Mouse (Mus musculus): ENCODE data around the gene Rasal1.

The Rasal1 gene

DNA sequence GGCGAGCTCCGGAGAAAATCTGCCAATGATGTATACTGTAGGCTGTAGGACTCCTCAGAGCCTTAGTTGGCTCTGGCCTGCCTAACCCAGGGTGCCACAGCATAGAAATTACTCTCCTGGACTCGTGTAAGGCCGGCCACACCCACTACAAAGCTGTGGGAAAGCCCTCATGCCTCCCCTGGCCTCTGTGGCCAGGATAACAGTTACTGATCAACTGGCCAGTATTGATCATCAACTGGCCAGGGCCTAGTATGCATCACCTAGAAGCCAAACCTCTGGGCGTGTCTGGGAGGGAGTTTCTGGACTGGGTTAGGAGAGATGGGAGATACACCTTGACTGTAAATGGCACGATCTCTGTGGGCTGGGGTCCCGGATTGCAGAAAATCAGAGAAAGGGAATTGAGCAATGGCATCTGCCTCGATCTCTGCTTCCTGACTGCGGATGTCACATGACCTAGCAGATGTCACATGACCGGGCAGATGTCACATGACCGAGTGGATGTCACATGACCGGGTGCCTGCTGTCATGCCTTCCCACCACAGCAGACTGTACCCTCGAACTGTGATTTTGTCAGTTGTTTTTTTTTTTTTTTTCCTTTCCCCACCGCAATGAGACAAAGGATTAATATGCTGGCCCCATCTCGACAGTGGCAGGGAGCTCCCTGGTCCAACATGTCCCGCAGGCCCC is 47.6 kb downstream of the Rasal1 start:
- DNase-seq: peak in 1 of 2 experiments; percentile 17

DNA sequence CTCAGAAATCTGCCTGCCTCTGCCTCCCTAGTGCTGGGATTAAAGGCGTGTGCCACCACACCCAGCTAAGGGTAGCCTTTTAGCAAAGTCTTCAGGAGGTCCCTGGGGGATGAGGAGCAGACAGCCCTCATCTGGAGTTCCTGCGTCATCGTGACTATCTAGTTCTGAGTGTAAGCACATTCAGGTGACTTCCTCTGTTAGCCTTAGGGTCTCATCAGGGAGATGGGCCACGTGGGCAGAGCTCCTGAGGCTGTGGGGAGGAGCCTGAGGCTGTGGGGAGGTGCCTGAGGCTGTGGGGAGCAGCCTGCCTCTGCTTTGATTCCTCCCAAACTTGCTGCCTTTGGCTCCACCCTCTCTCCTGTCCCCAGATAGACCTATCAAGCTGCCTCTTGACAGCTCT is 48.3 kb downstream of the Rasal1 start:
- DNase-seq: peak in 1 of 2 experiments; percentile 9

DNA sequence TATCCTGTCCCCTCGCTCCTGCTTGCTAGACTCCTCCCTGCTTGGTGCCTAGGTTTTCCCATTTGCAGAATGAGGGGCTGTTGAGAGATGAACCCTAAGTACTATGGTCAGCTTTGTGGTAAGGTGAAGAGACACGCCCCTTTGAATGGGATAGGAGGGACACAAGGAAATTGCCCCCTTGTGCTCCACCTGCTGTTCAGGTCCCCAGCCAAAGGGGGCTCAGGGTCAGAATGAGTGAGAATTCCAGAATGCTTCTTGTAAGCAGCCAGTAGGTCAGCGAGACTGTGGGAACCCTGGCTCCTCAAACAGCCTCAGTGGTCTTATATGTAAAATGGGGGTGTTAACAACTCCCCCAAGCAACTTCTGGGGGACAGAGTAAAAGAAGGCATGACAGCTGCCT is 49.6 kb downstream of the Rasal1 start:
- no peak for DNase-seq

DNA sequence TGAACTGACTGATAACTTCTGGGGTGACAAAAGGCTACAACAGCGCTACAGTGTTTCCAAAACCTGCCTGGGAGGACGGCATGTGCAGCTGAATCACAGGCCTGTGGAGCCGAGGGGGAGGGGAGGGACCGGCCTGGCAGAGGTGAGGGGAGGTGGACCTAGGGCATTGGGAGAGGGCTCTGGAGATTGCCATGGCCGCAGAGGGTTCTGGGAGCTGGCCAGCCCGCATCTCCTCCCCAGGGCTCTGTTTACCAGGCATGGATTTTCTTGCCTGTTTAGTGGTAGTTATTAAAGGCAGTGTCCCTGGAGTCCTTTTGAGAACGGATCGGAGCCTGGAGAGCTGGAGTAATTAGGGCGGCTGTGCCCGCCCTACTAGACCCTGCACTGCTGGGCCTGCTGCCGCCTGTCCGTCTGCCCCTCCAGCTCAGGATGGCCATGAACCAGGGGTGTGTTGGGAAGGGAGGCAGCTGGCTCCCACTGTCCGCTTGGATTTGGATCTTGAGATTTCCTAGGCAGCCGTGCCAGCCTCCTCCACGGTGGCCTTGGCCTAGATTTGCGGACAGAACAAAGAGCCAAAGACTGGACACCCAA is 50.3 kb downstream of the Rasal1 start:
- peak; percentile 72 to 79 for DNase-seq

GRCm38 (mm10) chr5:120700996-120701790 is 52.6 kb downstream of the Rasal1 start:
- DNase-seq: peak; percentile 41 to 61

- peak; percentile 65 to 79 for DNase-seq
These were observed 53.8 kb downstream of the Rasal1 start for GRCm38 (mm10) chr5:120702421-120702820.

- DNase-seq: peak; percentile 82 to 86
These were observed 54.4 kb downstream of the Rasal1 start for GRCm38 (mm10) chr5:120702969-120703368.

DNA sequence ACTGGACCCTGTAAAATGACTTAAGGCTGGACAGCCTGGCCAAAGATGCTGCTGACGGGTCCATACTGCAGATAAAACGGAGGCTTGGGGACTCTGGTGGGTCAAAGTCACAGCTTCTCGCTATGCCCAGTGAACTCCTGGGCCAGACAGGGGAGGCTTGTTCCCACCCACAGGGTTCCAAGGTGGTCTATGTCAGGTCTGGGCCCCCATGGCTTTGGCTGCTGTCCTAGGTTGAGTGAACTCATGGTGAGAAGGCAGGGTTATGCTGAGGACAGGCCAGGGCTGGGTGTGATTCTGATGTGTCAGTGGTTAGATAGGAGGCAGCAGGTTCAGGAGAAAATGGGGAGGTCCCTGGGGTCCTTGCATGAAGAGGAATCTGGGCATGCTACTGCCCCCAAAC is 55.0 kb downstream of the Rasal1 start:
- DNase-seq: no peak

GRCm38 (mm10) chr5:120704421-120704820 is 55.8 kb downstream of the Rasal1 start:
- DNase-seq: no peak

GRCm38 (mm10) chr5:120706541-120706940 is 57.9 kb downstream of the Rasal1 start:
- DNase-seq: peak; percentile 70 to 71

- DNase-seq: no peak
These were observed 58.4 kb downstream of the Rasal1 start for GRCm38 (mm10) chr5:120706976-120707375.

- peak; percentile 74 to 75 for DNase-seq
These were observed 61.7 kb downstream of the Rasal1 start for GRCm38 (mm10) chr5:120710161-120710825.

GRCm38 (mm10) chr5:120710826-120711248 is 62.2 kb downstream of the Rasal1 start:
- peak; percentile 61 to 74 for DNase-seq

DNA sequence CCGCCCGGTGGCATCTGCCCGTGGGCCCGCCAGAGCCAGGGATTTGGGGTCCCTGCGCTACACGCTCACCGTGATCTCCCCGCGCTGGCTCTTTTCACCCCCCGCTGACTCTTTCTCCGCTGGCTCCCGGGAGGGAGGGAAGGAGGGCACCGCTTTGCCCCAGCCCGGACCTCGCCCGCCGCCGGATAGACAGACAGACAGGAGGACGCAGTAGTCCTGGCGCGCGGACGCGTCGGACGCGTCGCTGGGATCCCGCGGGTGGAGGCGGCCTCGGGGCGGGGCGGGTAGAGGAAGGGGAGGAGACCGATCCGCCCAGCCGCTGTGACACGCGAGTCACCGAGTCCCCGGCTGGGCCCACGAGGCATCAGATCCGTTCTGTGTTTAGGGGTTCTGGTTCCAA is 62.8 kb downstream of the Rasal1 start:
- DNase-seq: peak; percentile 84 to 86

GRCm38 (mm10) chr5:120711827-120712226 is 63.2 kb downstream of the Rasal1 start, which contains the start of gene Dtx1:
Dtx1 (minus strand) TSS chr5:120711927.
- no peak for DNase-seq

DNA sequence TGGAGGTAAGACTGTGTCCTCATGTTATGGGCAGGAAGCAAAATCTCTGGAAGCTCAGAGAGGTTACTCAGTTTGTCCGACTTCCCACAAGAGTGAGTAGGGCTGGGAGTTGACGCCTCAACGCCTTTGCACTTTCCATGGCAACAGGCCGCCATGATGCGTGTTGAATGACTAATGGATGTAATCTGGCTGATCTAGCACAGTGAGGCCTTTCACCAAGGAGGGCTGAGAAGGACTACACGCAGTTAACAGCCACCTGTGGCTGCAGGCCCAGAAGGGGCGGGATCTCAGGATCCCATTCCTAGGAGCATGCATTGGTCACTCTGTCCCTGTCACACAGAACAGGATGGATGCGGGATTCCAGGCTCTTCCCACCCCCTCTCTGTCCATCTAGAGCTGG is 64.1 kb downstream of the Rasal1 start:
- no peak for DNase-seq

DNA sequence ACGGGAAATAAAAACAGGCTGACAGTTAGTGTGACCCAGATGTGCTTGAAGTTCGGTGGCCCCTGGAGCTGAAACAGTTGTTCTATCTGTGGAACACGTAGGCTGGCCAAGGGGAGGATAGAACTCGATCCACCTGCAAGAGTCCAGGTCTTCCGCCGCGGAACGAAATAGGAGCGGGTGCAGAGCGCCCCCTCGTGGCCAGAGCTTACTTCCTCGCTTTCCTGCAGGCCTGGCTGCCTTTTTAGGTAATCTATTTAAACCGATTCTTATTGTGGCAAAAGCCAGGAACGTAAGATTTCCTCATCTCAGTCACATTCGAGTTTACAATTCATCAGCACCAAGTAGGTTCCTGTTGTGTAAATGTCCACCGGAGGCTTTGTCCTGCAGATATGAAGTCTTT is 65.7 kb downstream of the Rasal1 start:
- peak; percentile 94 to 96 for DNase-seq

GRCm38 (mm10) chr5:120717136-120717535 is 68.5 kb downstream of the Rasal1 start:
- DNase-seq: peak; percentile 49 to 71

DNA sequence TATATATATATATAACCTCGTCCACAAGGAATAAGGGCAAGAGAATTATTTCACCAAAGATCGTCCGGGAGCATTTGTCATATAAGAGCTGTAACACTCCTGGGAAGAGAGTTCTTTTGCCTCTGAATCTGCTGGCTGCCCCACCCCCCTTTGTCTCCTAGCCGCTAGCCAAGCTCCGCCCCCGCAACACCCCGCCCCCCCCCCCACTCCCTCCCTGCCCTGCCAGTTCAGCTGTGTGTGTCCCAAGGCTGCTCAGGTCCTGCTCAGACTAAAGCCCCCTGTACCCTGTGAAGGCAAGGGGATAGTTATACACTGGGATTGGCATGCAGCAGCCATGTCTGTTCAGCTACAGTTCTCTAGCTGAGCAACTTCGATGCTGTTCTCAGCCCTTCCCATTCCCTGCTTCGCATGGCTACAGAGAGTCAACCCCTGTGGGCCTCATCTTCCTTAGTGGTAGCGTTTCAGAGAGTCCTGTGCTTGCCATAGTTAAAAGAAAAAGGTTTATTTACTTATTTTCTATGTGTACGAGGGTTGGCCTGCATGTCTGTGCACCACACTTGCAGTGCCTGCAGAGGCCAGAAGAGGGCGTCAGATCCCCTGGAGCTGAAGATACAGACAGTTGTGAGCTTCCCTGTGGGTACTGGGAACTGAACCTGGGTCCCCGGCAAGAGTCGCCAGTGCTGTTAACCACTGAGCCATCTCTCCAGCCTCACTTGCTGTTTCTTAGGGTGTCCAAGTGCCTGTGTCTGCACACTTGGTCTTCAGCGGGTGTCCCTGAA is 70.2 kb downstream of the Rasal1 start:
- DNase-seq: no peak

- no peak for DNase-seq
These were observed 72.4 kb downstream of the Rasal1 start for GRCm38 (mm10) chr5:120721005-120721404.

- no peak for DNase-seq
These were observed 77.3 kb downstream of the Rasal1 start for GRCm38 (mm10) chr5:120725811-120726455.
